Mouse (Mus musculus) monocyte, adult 5-6 weeks (primary cell): ENCODE results near the gene Zic5. TPM values are rescaled to one million over a fixed set of nuclear protein-coding genes. Genes with fewer than 3 reads are reported as not detected.

Experiments used
- ATAC-seq: fragments of 153-309, 156-312 bp; replicated peaks from 2 replicates; pipeline ENCODE4 v1.8.0; 2017; ENCODE audit warnings: mild to moderate bottlenecking; ENCODE audit not compliant: low TSS enrichment, insufficient number of reproducible peaks, severe bottlenecking, poor library complexity, low FRiP score
- total RNA-seq: library from RNA; stranded (forward); fragments of 200-1000, 200-491, 200-594 nt; gene quantifications from 3 replicates; pipeline ENCODE4 v1.2.3, GENCODE M21; 2017

Zic5 gene
- total RNA-seq: 0.38 TPM in 1 of 3 replicates, not detected in the others

- no peak for ATAC-seq
Observed at GRCm38 (mm10) chr14:122464763-122465741, at the start of gene Zic5. Zic5 (minus strand) TSS chr14:122465677.

GRCm38 (mm10) chr14:122513511-122514036 is 48.1 kb upstream of the Zic5 start:
- ATAC-seq: no peak

- ATAC-seq: no peak
Observed at GRCm38 (mm10) chr14:122511519-122511918, 46.0 kb upstream of the Zic5 start.

- no peak for ATAC-seq
Observed at GRCm38 (mm10) chr14:122509058-122509457, 43.6 kb upstream of the Zic5 start.

GRCm38 (mm10) chr14:122492015-122492414 is 26.5 kb upstream of the Zic5 start:
- ATAC-seq: no peak

- no peak for ATAC-seq
Observed at GRCm38 (mm10) chr14:122491521-122491920, 26.0 kb upstream of the Zic5 start.

- no peak for ATAC-seq
Observed at GRCm38 (mm10) chr14:122490441-122491328, 25.2 kb upstream of the Zic5 start, which contains the start of gene Gm10837. Gm10837 (plus strand) TSS chr14:122490586.

- no peak for ATAC-seq
Observed at GRCm38 (mm10) chr14:122489686-122490414, 24.4 kb upstream of the Zic5 start.

- ATAC-seq: no peak
Observed at GRCm38 (mm10) chr14:122489041-122489440, 23.6 kb upstream of the Zic5 start.

- no peak for ATAC-seq
Observed at GRCm38 (mm10) chr14:122487366-122487765, 21.9 kb upstream of the Zic5 start.

- ATAC-seq: no peak
Observed at GRCm38 (mm10) chr14:122486611-122487010, 21.1 kb upstream of the Zic5 start.

GRCm38 (mm10) chr14:122485635-122486181 is 20.2 kb upstream of the Zic5 start:
- no peak for ATAC-seq

- no peak for ATAC-seq
Observed at GRCm38 (mm10) chr14:122484844-122485551, 19.5 kb upstream of the Zic5 start.

- no peak for ATAC-seq
Observed at GRCm38 (mm10) chr14:122484458-122484843, 19.0 kb upstream of the Zic5 start.

- no peak for ATAC-seq
Observed at GRCm38 (mm10) chr14:122483556-122484421, 18.3 kb upstream of the Zic5 start.

GRCm38 (mm10) chr14:122483024-122483385 is 17.5 kb upstream of the Zic5 start:
- no peak for ATAC-seq
